Mouse (Mus musculus) limb, embryonic 15.5 days (tissue): ENCODE data around the gene Bhlha9. TPM values are rescaled to one million over a fixed set of nuclear protein-coding genes. Genes with fewer than 3 reads are reported as not detected.

Source experiments
- ATAC-seq: fragments of 200-750 bp; cut with Nextera tagmentation; 2 replicates; pipeline ENCODE4 v1.8.0; 2017; ENCODE audit warnings: low read depth, moderate TSS enrichment; ENCODE audit not compliant: insufficient number of reproducible peaks, low FRiP score, low TSS enrichment
- H3K27ac ChIP-seq: fragments of 300-500 bp; sonication (generic); 2 replicates; pipeline ENCODE4 v1.5.1; 2015; ENCODE audit warnings: moderate library complexity, mild to moderate bottlenecking, inconsistent platforms
- H3K27me3 ChIP-seq: fragments of 300-500 bp; sonication (generic); 2 replicates; pipeline ENCODE4 v1.6.1; 2015; ENCODE audit warnings: inconsistent platforms
- H3K36me3 ChIP-seq: fragments of 300-500 bp; sonication (generic); 2 replicates; pipeline ENCODE4 v1.6.1; 2015; ENCODE audit warnings: inconsistent platforms
- H3K4me1 ChIP-seq: fragments of 300-500 bp; sonication (generic); 2 replicates; pipeline ENCODE4 v1.6.1; 2015; ENCODE audit warnings: inconsistent platforms
- H3K4me2 ChIP-seq: fragments of 300-500 bp; sonication (generic); 2 replicates; pipeline ENCODE4 v1.6.1; 2015; ENCODE audit warnings: mild to moderate bottlenecking, inconsistent platforms
- H3K4me3 ChIP-seq: fragments of 300-500 bp; sonication (generic); 2 replicates; pipeline ENCODE4 v1.5.1; 2015; ENCODE audit warnings: mild to moderate bottlenecking, inconsistent platforms
- H3K9ac ChIP-seq: fragments of 300-500 bp; sonication (generic); 2 replicates; pipeline ENCODE4 v1.6.1; 2015; ENCODE audit warnings: inconsistent platforms
- H3K9me3 ChIP-seq: fragments of 300-500 bp; sonication (generic); 2 replicates; pipeline ENCODE4 v1.6.1; 2016; ENCODE audit warnings: inconsistent platforms
- WGBS: fragments of 180-500 bp; shearing (Covaris S2); methylation state at CpG from one replicate; pipeline ENCODE4 v1.1.7; 2015; 5-methylcytosine and 5-hydroxymethylcytosine counted together
- polyA plus RNA-seq: library from polyadenylated mRNA; unstranded; fragments of >200 nt; fragmentation: Nextera tagmentation; extraction: Ambion mirVana; gene quantifications from 2 replicates; pipeline ENCODE4 v1.2.1, GENCODE M21; 2015

The Bhlha9 gene
- polyA plus RNA-seq, 1 experiment from 2014 or later, result 3.2 TPM

GRCm38 (mm10) chr11:76709625-76710452 lies 37.6 kb downstream of the Bhlha9 start:
- no peaks in the 10 kb centered on the region for H3K9me3 ChIP-seq
- no peaks in the 10 kb centered on the region for H3K36me3 ChIP-seq
- H3K9ac ChIP-seq, result no peak overlapping the region
- no peak overlapping the region for H3K4me3 ChIP-seq
- ATAC-seq, result peak; percentile 16; the same call in 1 of the 2 replicates
- 28% methylated on average over 15 of the region's 17 CpGs for WGBS
- H3K27ac ChIP-seq, result no peak overlapping the region
- no peaks in the 10 kb centered on the region for H3K27me3 ChIP-seq
- no peak overlapping the region for H3K4me2 ChIP-seq
- peaks cover 4% of the 10 kb centered on the region for H3K4me1 ChIP-seq

- WGBS, result 71% methylated on average over 4 of the region's 4 CpGs
- Histone ChIP-seq H3K9ac (no peak overlapping the region), H3K4me3 (no peak overlapping the region), H3K27ac (no peak overlapping the region), H3K9me3 (no peaks in the 10 kb centered on the region), H3K4me2 (no peak overlapping the region), H3K36me3 (no peaks in the 10 kb centered on the region), H3K27me3 (no peaks in the 10 kb centered on the region), H3K4me1 (no peaks in the 10 kb centered on the region)
- ATAC-seq, result no peak
Measured at GRCm38 (mm10) chr11:76717000-76717399, 44.7 kb downstream of the Bhlha9 start.

Other genes starting within 250 kb of the Bhlha9 start
- 31.2 and 31.9 TPM in 2 replicates for gene Abr, start 50.2 kb upstream of the Bhlha9 start, polyA plus RNA-seq
- gene Trarg1, start 7.3 kb downstream of the Bhlha9 start, polyA plus RNA-seq, result 0.65 and 1.1 TPM in 2 replicates
- gene Gosr1, start 91.1 kb downstream of the Bhlha9 start, polyA plus RNA-seq, result 23.1 and 29.5 TPM in 2 replicates
- gene Cpd, start 174.5 kb downstream of the Bhlha9 start, polyA plus RNA-seq, result 9.6 and 11.3 TPM in 2 replicates
- gene Tmigd1, start 229.7 kb downstream of the Bhlha9 start, polyA plus RNA-seq, result 2.9 and 3.3 TPM in 2 replicates